Mouse (Mus musculus): ENCODE results near the gene Prr22. TPM values are rescaled to one million over a fixed set of nuclear protein-coding genes. Genes with fewer than 3 reads are reported as not detected.

Gene Prr22
- polyA plus RNA-seq, 1 experiment: 4.1 TPM

DNA sequence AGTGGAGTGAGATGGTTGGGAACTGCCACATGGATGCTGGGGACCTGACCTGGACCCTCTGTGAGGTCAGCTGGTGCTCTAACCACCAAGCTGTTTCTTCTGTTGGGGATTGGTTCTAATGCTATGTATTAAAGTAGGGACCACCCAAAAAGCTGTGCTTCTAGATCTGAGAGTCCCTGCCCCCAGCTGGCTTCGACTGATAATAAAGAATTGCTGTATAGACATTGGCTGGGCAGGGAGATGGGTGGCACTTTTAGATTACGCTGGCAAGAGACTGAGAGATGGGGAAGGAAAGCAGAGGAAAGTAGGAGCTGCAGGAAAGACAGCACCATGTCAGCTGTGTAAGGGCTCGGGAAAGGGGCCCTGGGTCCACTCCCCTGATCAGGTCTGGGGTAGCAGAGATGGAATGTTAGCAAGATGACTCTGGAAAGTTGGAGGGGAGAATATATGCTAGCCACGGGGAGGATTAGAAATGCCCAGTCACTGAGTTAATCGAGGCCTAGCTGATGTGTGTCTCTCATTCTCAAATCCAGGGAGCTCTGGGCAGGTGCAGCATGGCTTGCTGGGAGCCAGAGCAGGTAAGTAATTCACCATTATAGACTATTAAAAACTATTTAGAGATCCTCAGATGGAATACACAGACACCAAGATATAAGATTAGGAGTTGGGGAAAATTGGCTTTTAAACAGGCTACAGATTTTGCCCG lies 23.7 kb downstream of the Prr22 start:
- Histone ChIP-seq H3K36me3 (ENCODE audit: control insufficient read depth, insufficient read depth, low read length) (no peaks in the 10 kb centered on the region), H3K27me3 (ENCODE audit: control insufficient read depth, insufficient read depth, low read length) (no peaks in the 10 kb centered on the region), H3K4me1 (replicated peaks; ENCODE audit: control insufficient read depth, insufficient read depth, low read length) (no peaks in the 10 kb centered on the region), H3K4me3 (ENCODE audit: control insufficient read depth, insufficient read depth, low read length) (no peak overlapping the region), H3K27ac (ENCODE audit: control insufficient read depth, insufficient read depth, low read length) (no peak overlapping the region)
- WGBS: 93% methylated on average over 6 of the region's 6 CpGs
- TF ChIP-seq CTCF (IDR thresholded peaks at IDR 0.05; ENCODE audit: borderline replicate concordance, control insufficient read depth, extremely low read depth, insufficient read depth, low read length, poor library complexity) (no peak), POLR2A (IDR thresholded peaks at IDR 0.05; ENCODE audit: control insufficient read depth, extremely low read depth, insufficient read depth, low read length, poor library complexity) (no peak)
- no peak for DNase-seq

- no peak for TF ChIP-seq POLR2A (IDR thresholded peaks at IDR 0.05; ENCODE audit: control insufficient read depth, extremely low read depth, insufficient read depth, low read length, poor library complexity)
- no peak for TF ChIP-seq CTCF (IDR thresholded peaks at IDR 0.05; ENCODE audit: borderline replicate concordance, control insufficient read depth, extremely low read depth, insufficient read depth, low read length, poor library complexity)
- no peak for DNase-seq
- H3K27ac ChIP-seq (ENCODE audit: control insufficient read depth, insufficient read depth, low read length): no peak overlapping the region
- H3K4me1 ChIP-seq (replicated peaks; ENCODE audit: control insufficient read depth, insufficient read depth, low read length): no peaks in the 10 kb centered on the region
- no peaks in the 10 kb centered on the region for H3K27me3 ChIP-seq (ENCODE audit: control insufficient read depth, insufficient read depth, low read length)
- H3K36me3 ChIP-seq (ENCODE audit: control insufficient read depth, insufficient read depth, low read length): peaks cover 3% of the 10 kb centered on the region; the same call in 1 of the 2 replicates
- WGBS: 91% methylated on average over 3 of the region's 3 CpGs
- no peak overlapping the region for H3K4me3 ChIP-seq (ENCODE audit: control insufficient read depth, insufficient read depth, low read length)
These were observed 29.2 kb downstream of the Prr22 start for GRCm38 (mm10) chr17:56799276-56799675.

DNA sequence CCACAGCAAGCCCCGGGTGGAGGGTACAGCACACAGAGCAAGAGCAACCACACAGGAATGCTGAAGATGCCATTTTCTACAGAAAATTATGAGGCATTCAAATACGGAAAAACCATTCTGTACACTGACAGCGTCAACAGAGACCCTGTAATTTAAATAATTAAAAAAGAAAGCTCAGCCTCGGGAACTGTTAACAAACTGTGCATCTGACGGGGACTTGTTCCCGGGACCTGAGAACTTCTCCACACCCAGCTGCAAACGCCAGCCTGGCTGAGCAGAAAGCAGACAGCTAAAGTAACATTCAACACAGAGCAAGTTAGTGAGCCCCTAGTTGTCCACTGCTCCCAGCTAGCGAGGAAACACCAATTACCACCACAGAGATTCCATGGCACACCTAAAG lies 32.0 kb downstream of the Prr22 start:
- no peaks in the 10 kb centered on the region for H3K27me3 ChIP-seq (ENCODE audit: control insufficient read depth, insufficient read depth, low read length)
- no peaks in the 10 kb centered on the region for H3K4me1 ChIP-seq (replicated peaks; ENCODE audit: control insufficient read depth, insufficient read depth, low read length)
- H3K36me3 ChIP-seq (ENCODE audit: control insufficient read depth, insufficient read depth, low read length): peaks cover 3% of the 10 kb centered on the region; the same call in 1 of the 2 replicates
- no peak overlapping the region for H3K4me3 ChIP-seq (ENCODE audit: control insufficient read depth, insufficient read depth, low read length)
- TF ChIP-seq CTCF (IDR thresholded peaks at IDR 0.05; ENCODE audit: borderline replicate concordance, control insufficient read depth, extremely low read depth, insufficient read depth, low read length, poor library complexity) (no peak), POLR2A (IDR thresholded peaks at IDR 0.05; ENCODE audit: control insufficient read depth, extremely low read depth, insufficient read depth, low read length, poor library complexity) (no peak)
- 96% methylated on average over 8 of the region's 8 CpGs for WGBS
- H3K27ac ChIP-seq (ENCODE audit: control insufficient read depth, insufficient read depth, low read length): no peak overlapping the region
- DNase-seq: no peak

GRCm38 (mm10) chr17:56804952-56805351 lies 34.9 kb downstream of the Prr22 start:
- H3K27ac ChIP-seq (ENCODE audit: control insufficient read depth, insufficient read depth, low read length): no peak overlapping the region
- WGBS: 90% methylated on average over 5 of the region's 5 CpGs
- H3K4me3 ChIP-seq (ENCODE audit: control insufficient read depth, insufficient read depth, low read length): no peak overlapping the region
- peaks cover 2% of the 10 kb centered on the region; the same call in 1 of the 2 replicates for H3K4me1 ChIP-seq (replicated peaks; ENCODE audit: control insufficient read depth, insufficient read depth, low read length)
- DNase-seq: no peak
- peaks cover 3% of the 10 kb centered on the region; the same call in 1 of the 2 replicates for H3K36me3 ChIP-seq (ENCODE audit: control insufficient read depth, insufficient read depth, low read length)
- H3K27me3 ChIP-seq (ENCODE audit: control insufficient read depth, insufficient read depth, low read length): no peaks in the 10 kb centered on the region
- TF ChIP-seq POLR2A (IDR thresholded peaks at IDR 0.05; ENCODE audit: control insufficient read depth, extremely low read depth, insufficient read depth, low read length, poor library complexity) (no peak), CTCF (IDR thresholded peaks at IDR 0.05; ENCODE audit: borderline replicate concordance, control insufficient read depth, extremely low read depth, insufficient read depth, low read length, poor library complexity) (no peak)

GRCm38 (mm10) chr17:56805784-56806183 lies 35.7 kb downstream of the Prr22 start:
- H3K4me1 ChIP-seq (replicated peaks; ENCODE audit: control insufficient read depth, insufficient read depth, low read length): peaks cover 10% of the 10 kb centered on the region; the same call in 1 of the 2 replicates
- no peak overlapping the region for H3K4me3 ChIP-seq (ENCODE audit: control insufficient read depth, insufficient read depth, low read length)
- TF ChIP-seq POLR2A (IDR thresholded peaks at IDR 0.05; ENCODE audit: control insufficient read depth, extremely low read depth, insufficient read depth, low read length, poor library complexity): no peak
- TF ChIP-seq CTCF (IDR thresholded peaks at IDR 0.05; ENCODE audit: borderline replicate concordance, control insufficient read depth, extremely low read depth, insufficient read depth, low read length, poor library complexity): no peak
- no peak overlapping the region for H3K27ac ChIP-seq (ENCODE audit: control insufficient read depth, insufficient read depth, low read length)
- H3K27me3 ChIP-seq (ENCODE audit: control insufficient read depth, insufficient read depth, low read length): no peaks in the 10 kb centered on the region
- no peak for DNase-seq
- WGBS: 96% methylated on average over 1 of the region's 1 CpGs
- peaks cover 3% of the 10 kb centered on the region; the same call in 1 of the 2 replicates for H3K36me3 ChIP-seq (ENCODE audit: control insufficient read depth, insufficient read depth, low read length)

DNA sequence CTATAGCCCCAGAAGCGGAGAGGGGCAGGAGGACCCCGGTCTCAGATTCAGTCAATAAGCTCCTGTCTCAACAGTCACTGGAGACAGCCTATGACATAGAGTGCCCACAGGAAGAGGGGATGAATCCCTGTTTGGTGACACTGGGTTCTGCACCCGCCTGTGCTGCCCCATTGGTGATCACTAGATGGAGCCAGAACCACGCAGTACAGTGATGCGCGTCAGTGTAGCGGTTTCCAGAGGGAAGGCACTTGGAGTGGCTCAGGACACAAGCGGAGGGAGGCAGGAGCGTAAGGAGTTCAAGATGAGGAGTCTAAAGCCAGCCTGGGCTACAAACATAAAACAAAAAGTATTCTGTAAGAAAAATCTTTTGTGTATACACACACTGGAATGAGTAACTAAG lies 38.5 kb downstream of the Prr22 start:
- H3K4me1 ChIP-seq (replicated peaks; ENCODE audit: control insufficient read depth, insufficient read depth, low read length): peaks cover 11% of the 10 kb centered on the region; the same call in 1 of the 2 replicates
- H3K36me3 ChIP-seq (ENCODE audit: control insufficient read depth, insufficient read depth, low read length): no peaks in the 10 kb centered on the region
- TF ChIP-seq CTCF (IDR thresholded peaks at IDR 0.05; ENCODE audit: borderline replicate concordance, control insufficient read depth, extremely low read depth, insufficient read depth, low read length, poor library complexity) (peak; percentile 90), POLR2A (IDR thresholded peaks at IDR 0.05; ENCODE audit: control insufficient read depth, extremely low read depth, insufficient read depth, low read length, poor library complexity) (no peak)
- peak; percentile 59 for DNase-seq
- H3K4me3 ChIP-seq (ENCODE audit: control insufficient read depth, insufficient read depth, low read length): no peak overlapping the region
- no peaks in the 10 kb centered on the region for H3K27me3 ChIP-seq (ENCODE audit: control insufficient read depth, insufficient read depth, low read length)
- 43% methylated on average over 9 of the region's 9 CpGs for WGBS
- H3K27ac ChIP-seq (ENCODE audit: control insufficient read depth, insufficient read depth, low read length): no peak overlapping the region
